ENCODE assay signal across 10 mouse cellular contexts in genomic region chr4:151027001-151027400, GRCm38 (mm10). TPM values are rescaled to one million over a fixed set of nuclear protein-coding genes. Genes with fewer than 3 reads are reported as not detected.
DNase-seq lines count a peak whose midpoint lies in the region; ATAC-seq lines count a peak whose summit lies in the region.
"Had no signal": no experiment of that assay in that cellular context is flagged by ENCODE, and none has a peak within 500 bp of the region (broad histone marks: within the 10 kb centered on the region; RNA-seq: fewer than 3 reads in every experiment).

No protein-coding gene starts in this region.

- H3K27me3 ChIP-seq in embryonic facial prominence, embryonic 11.5 days (ENCODE audit: control insufficient read depth, insufficient read depth, low read length) = no peaks in the 10 kb centered on the region
- H3K27me3 ChIP-seq in limb, embryonic 10.5 days (ENCODE audit: low read depth, poor library complexity, severe bottlenecking) = no peaks in the 10 kb centered on the region
- no peaks in the 10 kb centered on the region for H3K27me3 ChIP-seq in neural tube, embryonic 14.5 days (ENCODE audit: control insufficient read depth, insufficient read depth, low read length)

- 52% methylated on average over 6 of the region's 6 CpGs for WGBS in embryonic facial prominence, embryonic 11.5 days
- WGBS in limb, embryonic 10.5 days = 52% methylated on average over 6 of the region's 6 CpGs
- WGBS in neural tube, embryonic 14.5 days = 47% methylated on average over 6 of the region's 6 CpGs

- H3K9ac ChIP-seq in embryonic facial prominence, embryonic 11.5 days (replicated peaks; ENCODE audit: low read length) = no peak overlapping the region
- no peak overlapping the region for H3K9ac ChIP-seq in neural tube, embryonic 14.5 days (replicated peaks; ENCODE audit: low read depth, low read length)

- no peak overlapping the region for H3K4me2 ChIP-seq in embryonic facial prominence, embryonic 11.5 days (ENCODE audit: low read depth, low read length)
- H3K4me2 ChIP-seq in neural tube, embryonic 14.5 days (ENCODE audit: low read depth, low read length) = no peak overlapping the region

- H3K4me3 ChIP-seq in embryonic facial prominence, embryonic 11.5 days (ENCODE audit: low read depth, low read length) = no peak overlapping the region
- H3K4me3 ChIP-seq in limb, embryonic 10.5 days = no peak overlapping the region
- H3K4me3 ChIP-seq in neural tube, embryonic 14.5 days (ENCODE audit: low read depth, low read length) = no peak overlapping the region
- H3K4me3 ChIP-seq: erythroblast, embryonic 14.5 days had no signal

- no peak; the same call in 1 of the 2 replicates for ATAC-seq in embryonic facial prominence, embryonic 11.5 days (replicated peaks; ENCODE audit: insufficient number of reproducible peaks, low FRiP score, low TSS enrichment, low read depth)
- peak; percentile 54; the same call in 1 of the 2 replicates for ATAC-seq in neural tube, embryonic 14.5 days (ENCODE audit: low read depth)

- intact Hi-C loops in left cerebral cortex, postnatal 4 days (cut with DNase I) = no loop called here

- no peak overlapping the region for H3K27ac ChIP-seq in embryonic facial prominence, embryonic 11.5 days (replicated peaks; ENCODE audit: low read depth, low read length)
- no peak overlapping the region for H3K27ac ChIP-seq in limb, embryonic 10.5 days
- no peak overlapping the region for H3K27ac ChIP-seq in neural tube, embryonic 14.5 days (ENCODE audit: low read depth, low read length)

- H3K9me3 ChIP-seq in embryonic facial prominence, embryonic 11.5 days (replicated peaks; ENCODE audit: control insufficient read depth, low read length) = no peaks in the 10 kb centered on the region
- H3K9me3 ChIP-seq in limb, embryonic 10.5 days (replicated peaks) = no peaks in the 10 kb centered on the region
- no peaks in the 10 kb centered on the region for H3K9me3 ChIP-seq in neural tube, embryonic 14.5 days (ENCODE audit: control insufficient read depth, low read length)

- H3K36me3 ChIP-seq in embryonic facial prominence, embryonic 11.5 days (replicated peaks; ENCODE audit: control insufficient read depth, insufficient read depth, low read depth, low read length) = no peaks in the 10 kb centered on the region
- H3K36me3 ChIP-seq in limb, embryonic 10.5 days = peaks cover 7% of the 10 kb centered on the region; the same call in 1 of the 2 replicates
- no peaks in the 10 kb centered on the region for H3K36me3 ChIP-seq in neural tube, embryonic 14.5 days (ENCODE audit: control insufficient read depth, insufficient read depth, low read length)

- no peaks in the 10 kb centered on the region for H3K4me1 ChIP-seq in embryonic facial prominence, embryonic 11.5 days (ENCODE audit: control insufficient read depth, insufficient read depth, low read length)
- no peaks in the 10 kb centered on the region for H3K4me1 ChIP-seq in limb, embryonic 10.5 days
- H3K4me1 ChIP-seq in neural tube, embryonic 14.5 days (ENCODE audit: control insufficient read depth, insufficient read depth, low read length) = no peaks in the 10 kb centered on the region

- peak; percentile 31 for DNase-seq in left cerebral cortex, postnatal 4 days
- DNase-seq in left cerebral cortex, adult 8-10 months (ENCODE audit: low spot score in 2 of 2) = no peak
- peak; percentile 9 for DNase-seq in T-cell, adult 2 months (ENCODE audit: low spot score)
- peak; percentile 78 for DNase-seq in embryonic facial prominence, embryonic 11.5 days (ENCODE audit: low spot score)
- peak; percentile 42 for DNase-seq in limb, embryonic 10.5 days (ENCODE audit: low spot score)
- DNase-seq in yolk sac, embryonic 10.5 days (ENCODE audit: low spot score) = no peak
- DNase-seq in ovary, adult 18-20 months (ENCODE audit: low spot score) = no peak

RNA-seq across cellular contexts. Expression of gene Per3, which starts 17.5 kb away (rescaled TPM):
- 1 to 10 TPM; 6.5 to 6.6 TPM for total RNA-seq in left cerebral cortex, postnatal 4 days (2021)
- 10 to 100 TPM; 32.3 to 36.5 (median 34.3) TPM for total RNA-seq in left cerebral cortex, adult 8-10 months (2022)
- polyA plus RNA-seq in embryonic facial prominence, embryonic 11.5 days (2014; fragmentation: Nextera tagmentation; extraction: Ambion mirVana) = 6.1 and 6.6 TPM in 2 replicates
- 4.7 and 7.0 TPM in 2 replicates for polyA plus RNA-seq in limb, embryonic 10.5 days (2016; fragmentation: Nextera tagmentation; extraction: Ambion mirVana)
- polyA plus RNA-seq in neural tube, embryonic 14.5 days (2014; fragmentation: Nextera tagmentation; extraction: Ambion mirVana) = 4.2 and 5.1 TPM in 2 replicates

RNA-seq across cellular contexts. Expression of gene Uts2, which starts 30.1 kb away (rescaled TPM):
- not detected for total RNA-seq in left cerebral cortex, postnatal 4 days (2021)
- total RNA-seq in left cerebral cortex, adult 8-10 months (2022) = not detected
- polyA plus RNA-seq in embryonic facial prominence, embryonic 11.5 days (2014; fragmentation: Nextera tagmentation; extraction: Ambion mirVana) = not detected in 2 replicates
- polyA plus RNA-seq in limb, embryonic 10.5 days (2016; fragmentation: Nextera tagmentation; extraction: Ambion mirVana) = not detected in 2 replicates
- polyA plus RNA-seq in neural tube, embryonic 14.5 days (2014; fragmentation: Nextera tagmentation; extraction: Ambion mirVana) = 3.7 and 9.5 TPM in 2 replicates
- polyA plus RNA-seq: erythroblast, embryonic 14.5 days; lung, embryonic 16.5 days had no signal

RNA-seq across cellular contexts. Expression of gene Vamp3, which starts 30.8 kb away (rescaled TPM):
- 10 to 100 TPM; 34.1 to 35.2 TPM for total RNA-seq in left cerebral cortex, postnatal 4 days (2021)
- total RNA-seq in left cerebral cortex, adult 8-10 months (2022) = 10 to 100 TPM; 31.8 to 33.6 (median 32.6) TPM
- polyA plus RNA-seq in embryonic facial prominence, embryonic 11.5 days (2014; fragmentation: Nextera tagmentation; extraction: Ambion mirVana) = 69.9 and 73.4 TPM in 2 replicates
- polyA plus RNA-seq in limb, embryonic 10.5 days (2016; fragmentation: Nextera tagmentation; extraction: Ambion mirVana) = 113 and 116 TPM in 2 replicates
- polyA plus RNA-seq in neural tube, embryonic 14.5 days (2014; fragmentation: Nextera tagmentation; extraction: Ambion mirVana) = 36.6 and 45.2 TPM in 2 replicates

Comparison
In these comparisons a context has a peak if more than half of its experiments do, and no peak if none do; other contexts are left out.
1. DNase-seq: peak in left cerebral cortex, postnatal 4 days (single experiment), T-cell, adult 2 months (single experiment), embryonic facial prominence, embryonic 11.5 days (single experiment) and limb, embryonic 10.5 days (single experiment); none in left cerebral cortex, adult 8-10 months (0 of 2), yolk sac, embryonic 10.5 days (single experiment) and ovary, adult 18-20 months (single experiment).